12 mouse cellular contexts compared by ENCODE assay signal in genomic region chr12:32086874-32087273, GRCm38 (mm10).
"Had no signal": no experiment of that assay in that cellular context is flagged by ENCODE, and none has a peak within 500 bp of the region (broad histone marks: within the 10 kb centered on the region; RNA-seq: fewer than 3 reads in every experiment).

No protein-coding gene starts in this region.

- DNase-seq: kidney, adult 2 months; kidney, postnatal 14 days; midbrain, embryonic 14.5 days; right cerebral cortex, adult 18-20 months; right cerebral cortex, postnatal 25 days had no signal

- H3K27ac ChIP-seq: kidney, embryonic 15.5 days; layer of hippocampus, adult 2 months; limb, embryonic 12.5 days; lung, embryonic 15.5 days; midbrain, embryonic 10.5 days; neural tube, embryonic 13.5 days had no signal

- H3K9me3 ChIP-seq: kidney, embryonic 15.5 days; lung, embryonic 15.5 days; neural tube, embryonic 13.5 days had no signal

- ATAC-seq: intestine, embryonic 16.5 days had no signal

- H3K9ac ChIP-seq: kidney, embryonic 15.5 days; limb, embryonic 12.5 days; lung, embryonic 15.5 days; neural tube, embryonic 13.5 days had no signal

- H3K4me2 ChIP-seq: kidney, embryonic 15.5 days; limb, embryonic 12.5 days; lung, embryonic 15.5 days; neural tube, embryonic 13.5 days had no signal

- H3K4me1 ChIP-seq: kidney, embryonic 15.5 days; limb, embryonic 12.5 days; lung, embryonic 15.5 days; midbrain, embryonic 10.5 days; neural tube, embryonic 13.5 days had no signal

- H3K4me3 ChIP-seq: kidney, embryonic 15.5 days; layer of hippocampus, adult 2 months; limb, embryonic 12.5 days; lung, embryonic 15.5 days; midbrain, embryonic 10.5 days; neural tube, embryonic 13.5 days had no signal

- H3K36me3 ChIP-seq: kidney, embryonic 15.5 days; limb, embryonic 12.5 days; lung, embryonic 15.5 days; midbrain, embryonic 10.5 days; neural tube, embryonic 13.5 days had no signal

- H3K27me3 ChIP-seq: kidney, embryonic 15.5 days; limb, embryonic 12.5 days; lung, embryonic 15.5 days; neural tube, embryonic 13.5 days had no signal
